Mouse (Mus musculus) T-helper 1 cell (primary cell): ENCODE measurements at regions not wholly inside any gene's neighbourhood (a gene's known extent, or its start where the extent isn't known, plus 50 kb on each side); places are given as distances from the start of the nearest gene placed in this dataset.

Experiments
- in situ Hi-C: fragments of 300-600 bp; cut with MboI, MseI; formaldehyde crosslinking; loops from one replicate; pipeline ENCODE4 v1.15.1; 2025; ENCODE audit warnings: high pct_unique_total_duplicates

GRCm38 (mm10) chr12:50709000-50709788, 60.3 kb upstream of the Prkd1 start:
- in situ Hi-C loops, result no loop called here

GRCm38 (mm10) chr12:50698613-50699442, 49.9 kb upstream of the Prkd1 start:
- in situ Hi-C loops, result no loop called here
